Mouse (Mus musculus): Measurements from ENCODE around the gene Cenpo. TPM values are rescaled to one million over a fixed set of nuclear protein-coding genes. Genes with fewer than 3 reads are reported as not detected.

Gene Cenpo
- polyA plus RNA-seq, 1 experiment from 2014 or later = 12.6 TPM

DNA sequence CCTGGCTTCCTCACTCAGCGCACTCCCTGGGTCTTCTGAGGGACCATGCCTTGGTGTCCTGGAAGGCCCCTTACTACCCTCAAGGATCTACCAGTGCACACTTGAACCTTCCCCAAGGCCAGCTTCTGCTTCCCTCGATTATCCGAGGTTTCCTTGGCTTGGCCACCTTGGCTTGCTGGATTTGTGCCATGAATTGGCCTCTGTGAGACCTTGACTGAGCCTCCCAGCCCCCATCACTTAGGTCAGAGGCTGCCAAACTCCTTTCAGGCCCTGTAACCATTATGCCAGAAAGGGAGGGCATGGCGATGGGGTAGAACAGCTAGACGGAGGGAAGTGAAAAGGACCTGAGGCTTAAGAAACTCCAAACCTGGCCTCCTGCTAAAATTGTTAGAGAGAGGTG lies 64.5 kb downstream of the Cenpo start:
- WGBS (ENCODE audit: insufficient replicate concordance) = 76% methylated on average over 5 of the region's 5 CpGs
- H3K9me3 ChIP-seq (replicated peaks) = no peaks in the 10 kb centered on the region
- H3K4me2 ChIP-seq = no peak overlapping the region
- no peak overlapping the region for H3K4me3 ChIP-seq (replicated peaks)
- ATAC-seq (ENCODE audit: low read depth) (no peak), DNase-seq (no peak)
- no peak overlapping the region for H3K27ac ChIP-seq
- H3K9ac ChIP-seq = no peak overlapping the region
- no peaks in the 10 kb centered on the region for H3K27me3 ChIP-seq
- H3K36me3 ChIP-seq = no peaks in the 10 kb centered on the region
- H3K4me1 ChIP-seq (replicated peaks) = no peaks in the 10 kb centered on the region

- Histone ChIP-seq H3K36me3 (no peaks in the 10 kb centered on the region), H3K27me3 (no peaks in the 10 kb centered on the region), H3K9ac (no peak overlapping the region), H3K4me3 (replicated peaks) (no peak overlapping the region), H3K27ac (no peak overlapping the region), H3K4me1 (replicated peaks) (no peaks in the 10 kb centered on the region), H3K9me3 (replicated peaks) (no peaks in the 10 kb centered on the region), H3K4me2 (no peak overlapping the region)
- DNase-seq = no peak
- 64% methylated on average over 1 of the region's 1 CpGs for WGBS (ENCODE audit: insufficient replicate concordance)
- no peak for ATAC-seq (ENCODE audit: low read depth)
Observed at GRCm38 (mm10) chr12:4169058-4169457, 65.0 kb downstream of the Cenpo start.

GRCm38 (mm10) chr12:4166970-4167369 lies 67.1 kb downstream of the Cenpo start:
- ATAC-seq (ENCODE audit: low read depth) = no peak
- no peak for DNase-seq
- H3K9me3 ChIP-seq (replicated peaks) = no peaks in the 10 kb centered on the region
- no peak overlapping the region for H3K4me2 ChIP-seq
- H3K36me3 ChIP-seq = no peaks in the 10 kb centered on the region
- no peaks in the 10 kb centered on the region for H3K27me3 ChIP-seq
- no peak overlapping the region for H3K9ac ChIP-seq
- H3K4me3 ChIP-seq (replicated peaks) = no peak overlapping the region
- no peak overlapping the region for H3K27ac ChIP-seq
- 44% methylated on average over 3 of the region's 3 CpGs for WGBS (ENCODE audit: insufficient replicate concordance)
- no peaks in the 10 kb centered on the region for H3K4me1 ChIP-seq (replicated peaks)

DNA sequence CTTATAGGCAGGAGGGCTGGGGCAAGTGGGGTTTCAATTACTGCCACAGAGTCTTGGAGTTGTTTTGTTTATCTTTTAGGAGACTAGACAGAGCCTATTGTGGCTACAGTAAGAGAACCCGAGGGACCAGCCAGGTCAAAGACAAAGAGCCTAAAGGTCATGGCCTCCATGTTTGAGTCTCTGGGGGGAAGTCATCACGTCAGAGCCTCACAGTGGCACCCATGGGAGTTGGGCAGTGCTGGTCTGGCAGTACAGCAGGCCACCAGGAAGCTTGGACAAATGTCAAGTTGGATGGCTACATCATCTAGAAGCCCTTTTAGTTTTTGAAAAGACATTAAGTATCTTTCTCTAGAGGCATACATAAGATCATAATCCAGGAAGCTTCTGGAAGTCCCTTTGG lies 71.2 kb downstream of the Cenpo start:
- DNase-seq (no peak), ATAC-seq (ENCODE audit: low read depth) (no peak)
- no peaks in the 10 kb centered on the region for H3K9me3 ChIP-seq (replicated peaks)
- no peak overlapping the region for H3K4me2 ChIP-seq
- H3K4me3 ChIP-seq (replicated peaks) = no peak overlapping the region
- H3K9ac ChIP-seq = no peak overlapping the region
- whole genome bisulfite sequencing (ENCODE audit: insufficient replicate concordance) = 37% methylated on average over 2 of the region's 2 CpGs
- no peaks in the 10 kb centered on the region for H3K4me1 ChIP-seq (replicated peaks)
- H3K36me3 ChIP-seq = no peaks in the 10 kb centered on the region
- no peaks in the 10 kb centered on the region for H3K27me3 ChIP-seq
- no peak overlapping the region for H3K27ac ChIP-seq

GRCm38 (mm10) chr12:4160322-4160721 lies 73.8 kb downstream of the Cenpo start:
- no peak overlapping the region for H3K9ac ChIP-seq
- H3K27me3 ChIP-seq = no peaks in the 10 kb centered on the region
- H3K4me3 ChIP-seq (replicated peaks) = no peak overlapping the region
- 55% methylated on average over 7 of the region's 7 CpGs for WGBS (ENCODE audit: insufficient replicate concordance)
- no peaks in the 10 kb centered on the region for H3K9me3 ChIP-seq (replicated peaks)
- H3K36me3 ChIP-seq = no peaks in the 10 kb centered on the region
- no peak for ATAC-seq (ENCODE audit: low read depth)
- no peak for DNase-seq
- no peaks in the 10 kb centered on the region for H3K4me1 ChIP-seq (replicated peaks)
- H3K27ac ChIP-seq = no peak overlapping the region
- no peak overlapping the region for H3K4me2 ChIP-seq

DNA sequence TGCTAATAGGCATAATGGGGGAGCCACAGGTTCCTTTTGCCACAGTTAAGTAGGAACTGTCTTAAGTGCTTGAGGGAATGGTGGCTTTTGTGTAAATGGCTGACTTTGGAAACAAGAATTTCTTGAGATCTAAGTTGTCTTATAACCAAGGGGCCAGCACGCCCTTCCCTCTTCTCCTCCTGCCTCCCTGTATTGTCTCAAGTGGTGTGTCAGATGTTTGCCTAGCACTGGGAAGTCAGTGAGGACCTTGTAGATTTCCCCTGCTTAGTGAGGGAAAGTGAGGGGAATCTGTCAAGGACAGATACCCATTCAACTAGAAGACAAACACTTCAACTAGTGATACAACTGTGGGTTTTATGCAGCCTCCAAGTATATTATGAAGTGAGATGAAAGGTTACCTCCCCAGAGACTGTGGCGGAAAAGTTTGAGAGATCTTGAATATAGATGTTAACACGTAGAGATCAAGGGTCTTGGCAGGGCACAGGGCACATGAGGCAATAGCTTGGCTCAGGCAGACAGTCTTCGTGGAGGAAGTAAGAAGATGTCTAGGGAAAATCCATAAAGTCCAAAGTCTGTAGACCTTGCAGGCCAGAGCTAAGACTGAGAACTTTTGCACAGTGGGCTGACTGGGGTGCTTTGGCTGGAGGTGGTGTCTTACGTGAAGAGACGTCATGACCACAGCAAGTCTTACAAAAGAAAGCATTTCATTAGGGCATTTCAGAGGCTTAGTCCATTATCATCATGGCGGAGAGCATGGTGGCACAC lies 75.0 kb downstream of the Cenpo start:
- no peak for ATAC-seq (ENCODE audit: low read depth)
- 66% methylated on average over 7 of the region's 7 CpGs for WGBS (ENCODE audit: insufficient replicate concordance)

DNA sequence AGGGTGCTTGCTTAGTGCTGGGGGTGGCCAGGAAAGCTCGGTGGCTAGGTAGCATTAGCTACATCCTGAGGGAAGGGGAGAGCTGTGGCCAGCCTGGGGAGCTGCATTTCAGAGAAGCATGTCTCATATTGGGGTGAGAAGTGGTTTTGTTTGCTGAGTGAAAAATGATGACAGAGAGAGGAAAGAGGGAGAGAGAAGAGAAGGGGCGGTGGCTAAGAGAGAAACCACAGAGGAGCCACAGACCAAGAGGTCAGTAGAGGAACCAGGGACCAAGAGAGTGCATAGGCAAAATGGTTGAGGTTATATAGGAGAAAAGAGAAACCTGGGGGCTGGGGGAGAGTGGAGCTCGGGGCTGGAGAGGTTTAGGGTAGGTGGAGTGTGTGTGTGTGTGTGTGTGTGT lies 75.9 kb downstream of the Cenpo start:
- WGBS (ENCODE audit: insufficient replicate concordance) = 13% methylated on average over 3 of the region's 3 CpGs
- DNase-seq (no peak), ATAC-seq (ENCODE audit: low read depth) (no peak)
- H3K27me3 ChIP-seq = no peaks in the 10 kb centered on the region
- no peaks in the 10 kb centered on the region for H3K9me3 ChIP-seq (replicated peaks)
- no peak overlapping the region for H3K9ac ChIP-seq
- no peak overlapping the region for H3K27ac ChIP-seq
- H3K36me3 ChIP-seq = no peaks in the 10 kb centered on the region
- H3K4me1 ChIP-seq (replicated peaks) = no peaks in the 10 kb centered on the region
- no peak overlapping the region for H3K4me2 ChIP-seq
- H3K4me3 ChIP-seq (replicated peaks) = no peak overlapping the region

More for the DNA sequence above, 75.0 kb downstream of the Cenpo start:
- no peaks in the 10 kb centered on the region for H3K36me3 ChIP-seq
- no peaks in the 10 kb centered on the region for H3K9me3 ChIP-seq (replicated peaks)
- H3K4me1 ChIP-seq (replicated peaks) = no peaks in the 10 kb centered on the region
- no peaks in the 10 kb centered on the region for H3K27me3 ChIP-seq
- no peak overlapping the region for H3K4me3 ChIP-seq (replicated peaks)
- DNase-seq = no peak
- no peak overlapping the region for H3K27ac ChIP-seq
- no peak overlapping the region for H3K9ac ChIP-seq
- H3K4me2 ChIP-seq = no peak overlapping the region

GRCm38 (mm10) chr12:4157466-4157865 lies 76.6 kb downstream of the Cenpo start:
- H3K27ac ChIP-seq = no peak overlapping the region
- no peak overlapping the region for H3K9ac ChIP-seq
- ATAC-seq (ENCODE audit: low read depth) (no peak), DNase-seq (no peak)
- H3K27me3 ChIP-seq = no peaks in the 10 kb centered on the region
- no peaks in the 10 kb centered on the region for H3K36me3 ChIP-seq
- H3K4me3 ChIP-seq (replicated peaks) = no peak overlapping the region
- WGBS (ENCODE audit: insufficient replicate concordance) = 66% methylated on average over 2 of the region's 2 CpGs
- H3K9me3 ChIP-seq (replicated peaks) = no peaks in the 10 kb centered on the region
- H3K4me1 ChIP-seq (replicated peaks) = no peaks in the 10 kb centered on the region
- no peak overlapping the region for H3K4me2 ChIP-seq

DNA sequence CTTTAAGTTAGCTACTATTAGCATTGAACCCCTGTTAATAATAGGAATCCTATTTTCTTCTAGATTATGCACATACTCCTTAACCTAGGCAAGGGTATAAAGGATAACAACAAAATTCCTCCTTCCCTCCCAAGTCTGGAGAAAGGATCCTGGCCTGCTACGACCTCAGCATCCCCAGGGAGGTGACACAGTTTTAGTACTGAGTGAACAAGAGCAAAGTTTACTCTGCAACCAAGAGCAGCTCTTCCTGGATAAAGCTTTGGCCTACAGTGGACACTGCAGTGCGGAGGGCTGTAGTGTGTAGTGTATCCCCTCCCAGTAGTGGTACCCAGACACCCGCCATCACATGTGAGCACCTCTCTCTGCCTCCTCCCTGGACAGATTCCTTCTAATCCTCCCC lies 82.1 kb downstream of the Cenpo start:
- DNase-seq (no peak), ATAC-seq (ENCODE audit: low read depth) (no peak)
- H3K4me1 ChIP-seq (replicated peaks) = no peaks in the 10 kb centered on the region
- H3K36me3 ChIP-seq = no peaks in the 10 kb centered on the region
- H3K27me3 ChIP-seq = no peaks in the 10 kb centered on the region
- WGBS (ENCODE audit: insufficient replicate concordance) = 79% methylated on average over 3 of the region's 3 CpGs
- H3K4me2 ChIP-seq = no peak overlapping the region
- no peak overlapping the region for H3K4me3 ChIP-seq (replicated peaks)
- H3K9me3 ChIP-seq (replicated peaks) = no peaks in the 10 kb centered on the region
- no peak overlapping the region for H3K9ac ChIP-seq
- H3K27ac ChIP-seq = no peak overlapping the region

DNA sequence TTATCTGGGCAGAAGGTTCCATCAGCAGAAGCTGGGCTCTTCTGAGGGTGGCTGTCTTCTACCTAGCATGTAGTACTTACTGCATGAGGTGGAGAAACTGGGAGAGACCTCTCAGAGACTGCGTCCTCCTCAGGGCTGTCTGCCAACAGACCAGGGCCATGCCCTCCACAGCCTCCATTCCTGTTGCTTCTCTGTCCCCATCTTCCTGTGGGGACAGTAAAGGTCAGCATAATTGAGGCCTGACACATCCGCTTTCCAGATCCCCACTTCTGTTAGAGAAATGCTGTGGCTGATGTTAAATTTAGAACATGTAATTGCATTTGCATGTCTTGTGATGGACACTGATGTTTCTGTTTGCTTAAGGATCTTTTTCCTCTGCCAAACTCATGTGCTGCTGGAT lies 83.2 kb downstream of the Cenpo start:
- Histone ChIP-seq H3K36me3 (no peaks in the 10 kb centered on the region), H3K4me2 (no peak overlapping the region), H3K9me3 (replicated peaks) (no peaks in the 10 kb centered on the region), H3K27me3 (no peaks in the 10 kb centered on the region), H3K4me1 (replicated peaks) (no peaks in the 10 kb centered on the region), H3K27ac (no peak overlapping the region), H3K4me3 (replicated peaks) (no peak overlapping the region), H3K9ac (no peak overlapping the region)
- no peak for DNase-seq
- no peak for ATAC-seq (ENCODE audit: low read depth)
- 63% methylated on average over 2 of the region's 2 CpGs for WGBS (ENCODE audit: insufficient replicate concordance)

Data from liver, embryonic 13.5 days (tissue).